Mouse (Mus musculus): ENCODE measurements around the gene Nog. TPM values are rescaled to one million over a fixed set of nuclear protein-coding genes. Genes with fewer than 3 reads are reported as not detected.

Gene Nog
- polyA plus RNA-seq (2016; fragmentation: Nextera tagmentation; extraction: Ambion mirVana) = 11.1 TPM in 2 replicates

DNA sequence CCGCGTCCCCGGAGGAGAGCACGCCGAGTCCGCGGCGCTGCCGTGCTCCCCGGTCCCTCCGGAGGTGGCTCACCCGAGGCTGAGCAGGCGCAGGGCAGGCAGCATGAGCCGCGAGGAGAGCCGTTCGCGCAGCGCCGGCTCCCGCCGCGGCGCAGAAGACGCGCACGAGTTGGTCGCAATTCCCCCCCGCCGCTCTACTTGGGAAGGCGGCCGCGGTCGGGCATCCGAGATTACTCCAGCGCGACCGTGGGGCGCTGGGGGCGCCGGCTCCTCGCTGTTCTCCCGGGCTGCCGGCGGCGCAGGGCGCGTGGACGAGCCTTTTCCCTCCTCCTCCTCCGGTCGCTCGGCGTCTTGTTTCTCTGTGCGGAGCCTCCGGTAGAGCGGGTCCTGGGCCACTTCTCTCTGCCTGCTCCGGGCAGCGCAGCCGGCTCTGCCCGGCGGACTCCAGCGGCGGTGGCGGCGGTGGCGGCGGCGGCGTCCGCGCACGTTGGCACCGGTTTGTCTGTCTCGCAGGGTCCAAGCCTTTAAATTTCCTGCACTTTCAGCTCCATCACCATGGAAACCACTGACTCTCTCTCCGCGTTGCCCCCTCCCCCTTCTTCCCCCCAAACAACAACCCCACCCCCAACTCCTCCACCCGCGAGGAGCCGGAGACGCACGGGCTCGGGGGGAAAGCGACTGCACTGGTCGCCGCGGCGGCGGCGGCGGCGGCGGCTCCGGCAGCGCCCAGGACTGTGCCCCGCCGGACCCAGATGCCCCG is at the start of gene Nog:
Nog (minus strand) TSS at position 277 of the 760 bp plus-strand sequence.
- peak within 1 kb of the TSS; percentile 92 for H3K4me2 ChIP-seq
- no peaks in the 10 kb centered on the region for H3K36me3 ChIP-seq
- H3K27me3 ChIP-seq = peaks cover 61% of the 10 kb centered on the region
- H3K4me1 ChIP-seq (replicated peaks) = peaks cover 30% of the 10 kb centered on the region
- peak within 1 kb of the TSS; percentile 82 for H3K9ac ChIP-seq (replicated peaks)
- peak; percentile 20; the same call in 1 of the 2 replicates for ATAC-seq (ENCODE audit: insufficient number of reproducible peaks, insufficient read depth, low FRiP score, low TSS enrichment, low read depth)
- peak within 1 kb of the TSS; percentile 68 for H3K4me3 ChIP-seq (replicated peaks)
- peak within 1 kb of the TSS; percentile 90 for H3K27ac ChIP-seq
- no peaks in the 10 kb centered on the region for H3K9me3 ChIP-seq
- under 1% methylated on average over 96 of the region's 97 CpGs for WGBS

DNA sequence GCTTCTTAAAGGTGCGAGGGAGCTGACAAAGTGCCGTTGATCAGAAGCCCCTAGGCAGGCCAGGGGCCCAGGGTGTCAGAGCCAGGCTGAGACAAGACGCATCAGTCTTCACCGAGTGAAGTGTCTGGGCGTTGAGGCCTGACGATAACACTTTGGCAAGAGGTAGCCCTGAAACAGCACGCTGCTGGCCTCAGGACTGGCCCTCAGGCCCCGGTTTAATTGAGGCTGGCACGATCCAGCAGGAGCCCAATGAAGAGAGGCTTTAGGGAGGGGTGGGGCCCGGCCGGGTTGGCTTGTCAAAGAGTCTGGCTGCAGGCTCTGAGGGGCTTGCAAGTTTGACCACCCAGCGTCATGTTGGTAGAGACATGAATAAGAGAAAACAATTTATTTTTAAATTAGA is 38.1 kb upstream of the Nog start:
- no peak for ATAC-seq (ENCODE audit: insufficient number of reproducible peaks, insufficient read depth, low FRiP score, low TSS enrichment, low read depth)
- no peaks in the 10 kb centered on the region; the same call in 1 of the 2 replicates for H3K4me1 ChIP-seq (replicated peaks)
- no peak overlapping the region for H3K4me3 ChIP-seq (replicated peaks)
- no peak overlapping the region for H3K4me2 ChIP-seq
- 22% methylated on average over 12 of the region's 12 CpGs for WGBS
- no peak overlapping the region for H3K9ac ChIP-seq (replicated peaks)
- H3K27me3 ChIP-seq = peaks cover 2% of the 10 kb centered on the region; the same call in 1 of the 2 replicates
- no peaks in the 10 kb centered on the region for H3K36me3 ChIP-seq
- H3K9me3 ChIP-seq = peaks cover 5% of the 10 kb centered on the region
- no peak overlapping the region for H3K27ac ChIP-seq

DNA sequence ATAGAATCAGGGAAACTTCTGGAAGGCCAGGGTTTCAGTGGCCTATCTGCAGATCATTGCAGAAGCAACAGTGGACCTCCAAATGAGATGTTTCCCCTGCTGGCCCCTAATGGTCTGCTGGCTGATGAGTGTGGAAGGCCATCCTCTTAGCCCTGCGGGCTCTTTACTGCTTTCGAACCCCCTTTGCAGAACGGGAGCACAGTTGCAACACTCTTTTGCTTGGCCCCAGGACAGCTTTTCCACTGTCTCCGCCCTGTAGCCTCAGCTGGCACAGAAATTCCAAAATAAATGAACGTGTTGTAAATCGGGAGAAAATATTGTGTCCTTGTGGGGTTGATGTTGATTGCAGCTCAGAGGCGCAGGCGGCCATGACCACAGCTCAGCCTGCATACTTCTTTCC is 37.7 kb upstream of the Nog start:
- H3K4me1 ChIP-seq (replicated peaks) = no peaks in the 10 kb centered on the region; the same call in 1 of the 2 replicates
- H3K4me3 ChIP-seq (replicated peaks) = no peak overlapping the region
- H3K27ac ChIP-seq = no peak overlapping the region
- no peak for ATAC-seq (ENCODE audit: insufficient number of reproducible peaks, insufficient read depth, low FRiP score, low TSS enrichment, low read depth)
- peaks cover 2% of the 10 kb centered on the region; the same call in 1 of the 2 replicates for H3K27me3 ChIP-seq
- no peak overlapping the region for H3K4me2 ChIP-seq
- H3K9ac ChIP-seq (replicated peaks) = no peak overlapping the region
- WGBS = 72% methylated on average over 8 of the region's 8 CpGs
- peaks cover 7% of the 10 kb centered on the region for H3K9me3 ChIP-seq
- no peaks in the 10 kb centered on the region for H3K36me3 ChIP-seq

- no peak overlapping the region for H3K27ac ChIP-seq
- peaks cover 7% of the 10 kb centered on the region for H3K9me3 ChIP-seq
- H3K4me2 ChIP-seq = no peak overlapping the region
- H3K36me3 ChIP-seq = no peaks in the 10 kb centered on the region
- ATAC-seq (ENCODE audit: insufficient number of reproducible peaks, insufficient read depth, low FRiP score, low TSS enrichment, low read depth) = no peak
- H3K27me3 ChIP-seq = peaks cover 2% of the 10 kb centered on the region; the same call in 1 of the 2 replicates
- no peaks in the 10 kb centered on the region; the same call in 1 of the 2 replicates for H3K4me1 ChIP-seq (replicated peaks)
- no peak overlapping the region for H3K4me3 ChIP-seq (replicated peaks)
- H3K9ac ChIP-seq (replicated peaks) = no peak overlapping the region
Measured at GRCm38 (mm10) chr11:89337910-89338309, 35.8 kb upstream of the Nog start.

- H3K4me3 ChIP-seq (replicated peaks) = no peak overlapping the region
- peaks cover 17% of the 10 kb centered on the region; the same call in 1 of the 2 replicates for H3K27me3 ChIP-seq
- no peaks in the 10 kb centered on the region for H3K36me3 ChIP-seq
- H3K9me3 ChIP-seq = no peaks in the 10 kb centered on the region
- H3K9ac ChIP-seq (replicated peaks) = no peak overlapping the region
- ATAC-seq (ENCODE audit: insufficient number of reproducible peaks, insufficient read depth, low FRiP score, low TSS enrichment, low read depth) = peak; percentile 47; the same call in 1 of the 2 replicates
- H3K4me1 ChIP-seq (replicated peaks) = peaks cover 11% of the 10 kb centered on the region
- 24% methylated on average over 11 of the region's 11 CpGs for WGBS
- no peak overlapping the region for H3K27ac ChIP-seq
- H3K4me2 ChIP-seq = no peak overlapping the region
Measured at GRCm38 (mm10) chr11:89327089-89327881, 25.2 kb upstream of the Nog start.

GRCm38 (mm10) chr11:89321775-89322174 is 19.6 kb upstream of the Nog start:
- H3K9me3 ChIP-seq = no peaks in the 10 kb centered on the region
- H3K4me1 ChIP-seq (replicated peaks) = peaks cover 8% of the 10 kb centered on the region
- peaks cover 11% of the 10 kb centered on the region; the same call in 1 of the 2 replicates for H3K27me3 ChIP-seq
- WGBS = 93% methylated on average over 2 of the region's 2 CpGs
- no peak overlapping the region for H3K4me2 ChIP-seq
- H3K9ac ChIP-seq (replicated peaks) = no peak overlapping the region
- no peaks in the 10 kb centered on the region for H3K36me3 ChIP-seq
- H3K27ac ChIP-seq = no peak overlapping the region
- H3K4me3 ChIP-seq (replicated peaks) = no peak overlapping the region
- ATAC-seq (ENCODE audit: insufficient number of reproducible peaks, insufficient read depth, low FRiP score, low TSS enrichment, low read depth) = no peak

DNA sequence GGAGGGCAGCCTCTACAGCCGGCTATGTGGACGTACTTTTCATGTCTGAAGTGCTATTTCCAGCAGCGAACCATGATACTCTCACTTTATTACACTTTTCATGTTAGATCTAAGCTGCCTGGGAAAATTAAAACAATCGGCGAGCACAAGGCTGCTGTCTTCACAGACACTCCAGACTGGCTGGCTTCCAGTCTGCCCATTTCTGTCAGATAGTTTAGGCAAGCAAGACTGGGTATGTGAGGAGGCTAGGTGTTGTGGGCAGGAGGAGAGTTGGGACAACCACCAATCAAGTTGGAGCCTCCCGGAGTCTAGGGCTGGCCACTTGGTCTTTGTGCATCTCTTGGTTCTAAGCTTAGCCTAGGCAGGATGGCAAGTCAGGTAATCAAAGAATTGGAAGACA is 17.5 kb upstream of the Nog start:
- Histone ChIP-seq H3K27ac (no peak overlapping the region), H3K4me2 (no peak overlapping the region), H3K27me3 (peaks cover 5% of the 10 kb centered on the region; the same call in 1 of the 2 replicates), H3K36me3 (no peaks in the 10 kb centered on the region), H3K4me3 (replicated peaks) (no peak overlapping the region), H3K9me3 (no peaks in the 10 kb centered on the region), H3K9ac (replicated peaks) (no peak overlapping the region), H3K4me1 (replicated peaks) (peaks cover 8% of the 10 kb centered on the region)
- no peak for ATAC-seq (ENCODE audit: insufficient number of reproducible peaks, insufficient read depth, low FRiP score, low TSS enrichment, low read depth)
- 56% methylated on average over 6 of the region's 6 CpGs for WGBS

GRCm38 (mm10) chr11:89318324-89318723 is 16.2 kb upstream of the Nog start:
- Histone ChIP-seq H3K9me3 (no peaks in the 10 kb centered on the region), H3K4me3 (replicated peaks) (no peak overlapping the region), H3K4me2 (no peak overlapping the region; the same call in 1 of the 2 replicates), H3K9ac (replicated peaks) (no peak overlapping the region), H3K27me3 (peaks cover 9% of the 10 kb centered on the region; the same call in 1 of the 2 replicates), H3K36me3 (no peaks in the 10 kb centered on the region), H3K4me1 (replicated peaks) (peaks cover 8% of the 10 kb centered on the region), H3K27ac (no peak overlapping the region)
- WGBS = 10% methylated on average over 8 of the region's 8 CpGs
- no peak for ATAC-seq (ENCODE audit: insufficient number of reproducible peaks, insufficient read depth, low FRiP score, low TSS enrichment, low read depth)

GRCm38 (mm10) chr11:89317757-89318156 is 15.6 kb upstream of the Nog start:
- H3K36me3 ChIP-seq = no peaks in the 10 kb centered on the region
- whole genome bisulfite sequencing = 62% methylated on average over 3 of the region's 3 CpGs

DNA sequence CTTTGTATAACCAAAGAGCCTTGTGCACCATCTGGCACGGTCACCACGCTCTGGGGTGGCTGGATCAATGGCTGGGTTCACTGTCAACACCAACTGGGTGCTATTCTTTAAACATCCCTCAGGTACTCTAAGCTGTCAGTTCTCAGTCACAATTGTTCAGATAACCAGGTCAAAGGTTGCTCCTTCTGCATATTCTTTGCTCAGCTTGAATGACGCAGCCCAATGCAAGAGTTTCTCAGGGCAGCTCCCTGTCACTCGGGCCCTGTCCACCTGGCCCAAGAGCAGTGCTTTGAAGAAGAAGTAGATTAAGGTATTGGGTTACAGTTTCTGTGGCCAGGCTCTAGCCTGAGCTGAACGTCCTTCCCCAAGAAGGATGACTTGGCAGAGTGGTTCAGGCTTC is 12.2 kb upstream of the Nog start:
- Histone ChIP-seq H3K27me3 (0 out of 2 replicates have a peak, but pooled peaks cover 11% of the 10 kb centered on the region), H3K36me3 (no peaks in the 10 kb centered on the region), H3K4me3 (replicated peaks) (no peak overlapping the region), H3K9me3 (no peaks in the 10 kb centered on the region), H3K9ac (replicated peaks) (no peak overlapping the region), H3K4me2 (no peak overlapping the region), H3K4me1 (replicated peaks) (peaks cover 15% of the 10 kb centered on the region), H3K27ac (no peak overlapping the region)
- no peak for ATAC-seq (ENCODE audit: insufficient number of reproducible peaks, insufficient read depth, low FRiP score, low TSS enrichment, low read depth)
- WGBS = 54% methylated on average over 5 of the region's 5 CpGs

More at GRCm38 (mm10) chr11:89317757-89318156, 15.6 kb upstream of the Nog start:
- no peak for ATAC-seq (ENCODE audit: insufficient number of reproducible peaks, insufficient read depth, low FRiP score, low TSS enrichment, low read depth)
- Histone ChIP-seq H3K27me3 (peaks cover 9% of the 10 kb centered on the region; the same call in 1 of the 2 replicates), H3K9me3 (no peaks in the 10 kb centered on the region), H3K9ac (replicated peaks) (no peak overlapping the region), H3K4me2 (no peak overlapping the region), H3K4me1 (replicated peaks) (peaks cover 9% of the 10 kb centered on the region), H3K4me3 (replicated peaks) (no peak overlapping the region), H3K27ac (no peak overlapping the region)

DNA sequence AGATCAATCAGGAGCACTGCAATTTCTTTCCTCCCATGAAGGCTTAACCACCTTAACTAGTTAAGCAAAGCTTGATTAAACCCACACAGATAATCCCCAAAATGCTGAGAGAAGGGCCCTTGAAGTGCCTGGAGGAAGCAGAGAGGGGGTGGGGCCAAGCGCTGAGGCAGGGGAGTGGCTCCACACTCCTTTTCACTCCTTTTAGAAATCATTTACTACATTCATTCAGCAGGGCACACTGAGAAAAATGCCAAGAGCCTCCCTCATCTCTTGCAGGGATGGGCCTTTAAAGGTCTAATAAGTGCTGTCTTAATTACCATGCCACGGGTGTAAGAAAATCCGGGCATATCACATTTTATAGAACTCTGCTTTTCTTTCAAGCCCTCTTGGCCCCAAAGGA is 10.2 kb upstream of the Nog start:
- no peak overlapping the region for H3K27ac ChIP-seq
- H3K4me3 ChIP-seq (replicated peaks) = no peak overlapping the region
- no peaks in the 10 kb centered on the region for H3K9me3 ChIP-seq
- no peaks in the 10 kb centered on the region for H3K36me3 ChIP-seq
- H3K4me2 ChIP-seq = no peak overlapping the region
- peaks cover 16% of the 10 kb centered on the region for H3K27me3 ChIP-seq
- H3K4me1 ChIP-seq (replicated peaks) = peaks cover 7% of the 10 kb centered on the region; the same call in 1 of the 2 replicates
- no peak overlapping the region for H3K9ac ChIP-seq (replicated peaks)
- ATAC-seq (ENCODE audit: insufficient number of reproducible peaks, insufficient read depth, low FRiP score, low TSS enrichment, low read depth) = no peak
- WGBS = 22% methylated on average over 3 of the region's 3 CpGs

Measured in limb, embryonic 12.5 days (tissue).